Mouse (Mus musculus): ENCODE results near the gene Rin2. TPM values are rescaled to one million over a fixed set of nuclear protein-coding genes. Genes with fewer than 3 reads are reported as not detected.

Gene Rin2
- total and polyA plus RNA-seq, 3 experiments: 0.05 to 0.10 (median 0.08) TPM

DNA sequence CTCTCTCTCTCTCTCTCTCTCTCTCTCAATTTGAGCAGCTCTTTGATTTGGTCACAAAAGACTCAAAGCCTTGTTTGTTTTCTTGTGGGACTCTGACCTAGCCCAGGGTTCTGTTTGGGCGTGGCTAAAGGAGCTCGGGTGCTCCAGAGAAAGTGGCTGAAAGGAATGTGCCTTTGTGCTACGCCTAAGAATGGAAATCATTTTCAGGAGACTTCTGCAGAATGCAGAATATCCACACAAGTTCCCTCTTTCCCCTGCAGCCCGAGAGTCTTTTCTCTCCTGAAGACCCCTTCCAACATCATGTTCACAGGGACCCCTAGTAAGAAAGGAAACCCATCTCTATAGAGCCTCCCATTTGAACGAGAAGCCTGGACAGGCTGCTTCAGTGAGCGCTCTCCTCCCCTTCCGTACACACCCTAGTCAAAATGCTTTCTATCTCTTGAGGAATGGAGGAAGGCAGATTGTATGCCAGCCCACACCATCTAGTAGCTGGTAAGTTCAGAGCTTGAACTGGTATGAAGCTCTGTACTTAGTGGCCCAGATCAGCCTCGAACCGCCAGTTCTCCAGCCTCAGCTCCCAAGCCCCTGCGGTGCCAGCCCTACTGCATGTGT, 187.3 kb downstream of the Rin2 start:
- dilution Hi-C loops (cut with MboI; ENCODE audit: extremely low pct_ligation_motif_present, extremely low pct_unique_long_range_greater_than_20kb, low sequenced_read_pairs) (no loop called here), in situ Hi-C loops (cut with MboI; ENCODE audit: low pct_ligation_motif_present, low pct_unique_long_range_greater_than_20kb, low sequenced_read_pairs) (no loop called here)
- Histone ChIP-seq H3K27ac (ENCODE audit: insufficient read depth, low read depth) (no peak overlapping the region), H3K4me3 (replicated peaks in 1 of 3; ENCODE audit: low read depth in 2 of 3, low read length in 2 of 3, poor library complexity in 1 of 3) (no peak overlapping the region), H3K36me3 (replicated peaks in 1 of 2; ENCODE audit: control insufficient read depth in 1 of 2, insufficient read depth in 1 of 2, low read length in 1 of 2) (no peaks in the 10 kb centered on the region), H3K4me2 (ENCODE audit: insufficient read depth, low read depth, poor library complexity, severe bottlenecking) (no peak overlapping the region), H3K9me3 (replicated peaks; ENCODE audit: low read length) (peaks cover 5% of the 10 kb centered on the region), H3K4me1 (ENCODE audit: control insufficient read depth in 1 of 2, insufficient read depth in 2 of 2) (peaks cover 2 to 37% of the 10 kb centered on the region in 2 experiments; a peak in 3 of 4 replicates), H3K9ac (ENCODE audit: insufficient read depth, low read depth) (no peak overlapping the region), H3K27me3 (replicated peaks) (peaks cover 12% of the 10 kb centered on the region), H3K79me2 (replicated peaks; ENCODE audit: control insufficient read depth, extremely low read depth, insufficient read depth, poor library complexity, severe bottlenecking) (no peaks in the 10 kb centered on the region)
- DNase-seq (ENCODE audit: extremely low read depth): no peak
- TF ChIP-seq ZC3H11A (IDR thresholded peaks at IDR 0.05; ENCODE audit: low read depth, low read length): no peak
- no peak for TF ChIP-seq MXI1 (IDR thresholded peaks at IDR 0.05; ENCODE audit: low read depth, low read length)
- no peak for TF ChIP-seq MYC (IDR thresholded peaks at IDR 0.05; ENCODE audit: low read depth, low read length)
- TF ChIP-seq NRF1 (IDR thresholded peaks at IDR 0.05; ENCODE audit: low read depth, low read length): no peak
- no peak for TF ChIP-seq IRF4 (IDR thresholded peaks at IDR 0.05; ENCODE audit: low read depth, low read length)
- TF ChIP-seq RCOR1 (conservative IDR thresholded peaks at IDR 0.05; ENCODE audit: low read depth, low read length): no peak

- DNase-seq (ENCODE audit: extremely low read depth): peak; percentile 59
- H3K36me3 ChIP-seq (replicated peaks in 1 of 2; ENCODE audit: control insufficient read depth in 1 of 2, insufficient read depth in 1 of 2, low read length in 1 of 2): no peaks in the 10 kb centered on the region
- TF ChIP-seq NRF1 (IDR thresholded peaks at IDR 0.05; ENCODE audit: low read depth, low read length): no peak
- TF ChIP-seq POLR2A (IDR thresholded peaks at IDR 0.05; ENCODE audit: low read depth, low read length): no peak
- TF ChIP-seq MAX (IDR thresholded peaks at IDR 0.05; ENCODE audit: low read length): no peak
- no peak for TF ChIP-seq ZKSCAN1 (IDR thresholded peaks at IDR 0.05; ENCODE audit: borderline replicate concordance, low read depth, low read length)
- no peak for TF ChIP-seq ELF1 (IDR thresholded peaks at IDR 0.05; ENCODE audit: low read depth, low read length)
- no peak for TF ChIP-seq RAD21 (IDR thresholded peaks at IDR 0.05; ENCODE audit: low read depth, low read length)
- no peak for TF ChIP-seq TBP (conservative IDR thresholded peaks at IDR 0.05; ENCODE audit: low read depth, low read length)
- no peak for TF ChIP-seq MAZ (IDR thresholded peaks at IDR 0.05; ENCODE audit: low read depth, low read length)
- no peak for TF ChIP-seq MYC (IDR thresholded peaks at IDR 0.05; ENCODE audit: low read depth, low read length)
- TF ChIP-seq USF1 (IDR thresholded peaks at IDR 0.05; ENCODE audit: low read depth, low read length): no peak
- TF ChIP-seq UBTF (IDR thresholded peaks at IDR 0.05; ENCODE audit: low read depth, low read length): no peak
- H3K4me1 ChIP-seq (ENCODE audit: control insufficient read depth in 1 of 2, insufficient read depth in 2 of 2): peaks cover 0 to 35% of the 10 kb centered on the region in 2 experiments; a peak in 2 of 4 replicates
- in situ Hi-C loops (cut with MboI; ENCODE audit: low pct_ligation_motif_present, low pct_unique_long_range_greater_than_20kb, low sequenced_read_pairs) (no loop called here), dilution Hi-C loops (cut with MboI; ENCODE audit: extremely low pct_ligation_motif_present, extremely low pct_unique_long_range_greater_than_20kb, low sequenced_read_pairs) (no loop called here)
- no peak overlapping the region for H3K9ac ChIP-seq (ENCODE audit: insufficient read depth, low read depth)
- no peak overlapping the region for H3K4me2 ChIP-seq (ENCODE audit: insufficient read depth, low read depth, poor library complexity, severe bottlenecking)
- H3K27me3 ChIP-seq (replicated peaks): peaks cover 12% of the 10 kb centered on the region
- H3K27ac ChIP-seq (ENCODE audit: insufficient read depth, low read depth): no peak overlapping the region
- H3K4me3 ChIP-seq (replicated peaks in 1 of 3; ENCODE audit: low read depth in 2 of 3, low read length in 2 of 3, poor library complexity in 1 of 3): no peak overlapping the region
- no peaks in the 10 kb centered on the region for H3K79me2 ChIP-seq (replicated peaks; ENCODE audit: control insufficient read depth, extremely low read depth, insufficient read depth, poor library complexity, severe bottlenecking)
- H3K9me3 ChIP-seq (replicated peaks; ENCODE audit: low read length): peaks cover 6% of the 10 kb centered on the region
Measured at GRCm38 (mm10) chr2:145865344-145865743, 190.3 kb downstream of the Rin2 start.
